Mouse (Mus musculus) urinary bladder, adult 18-20 months (tissue): ENCODE data around the gene Xdh.

ENCODE experiments used
- DNase-seq, 2 experiments: peaks; one replicate each; pipeline ENCODE4 v3.0.0; 2022; ENCODE audit warnings: low spot score in 2 of 2, mixed read lengths in 2 of 2

Xdh gene

GRCm38 (mm10) chr17:73950062-73950735 lies at the start of gene Xdh:
Xdh (minus strand) TSS chr17:73950196.
- peak; percentile 21 to 78 for DNase-seq

- DNase-seq, result no peak
Measured at GRCm38 (mm10) chr17:73995907-73996645, 46.1 kb upstream of the Xdh start.

DNA sequence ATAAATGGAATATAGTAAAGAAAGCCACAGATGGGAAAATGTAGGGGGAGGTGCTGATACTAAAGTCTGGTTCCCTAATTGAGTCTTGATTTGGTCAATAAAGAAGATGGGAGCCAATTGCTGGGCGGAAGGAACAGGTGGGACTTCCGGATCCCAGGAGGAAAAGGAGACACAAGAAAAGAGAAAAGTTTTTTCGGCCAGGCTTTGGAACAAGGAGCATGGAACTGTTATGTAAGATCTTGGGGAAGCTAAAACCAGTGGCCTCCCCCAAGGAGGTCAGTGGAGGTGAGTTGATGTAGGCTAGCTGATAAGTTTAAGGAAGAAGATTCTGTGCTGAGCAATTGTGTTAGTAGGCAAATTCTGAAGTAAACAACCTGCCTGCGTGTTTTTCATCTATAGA lies 41.3 kb upstream of the Xdh start:
- no peak for DNase-seq

DNA sequence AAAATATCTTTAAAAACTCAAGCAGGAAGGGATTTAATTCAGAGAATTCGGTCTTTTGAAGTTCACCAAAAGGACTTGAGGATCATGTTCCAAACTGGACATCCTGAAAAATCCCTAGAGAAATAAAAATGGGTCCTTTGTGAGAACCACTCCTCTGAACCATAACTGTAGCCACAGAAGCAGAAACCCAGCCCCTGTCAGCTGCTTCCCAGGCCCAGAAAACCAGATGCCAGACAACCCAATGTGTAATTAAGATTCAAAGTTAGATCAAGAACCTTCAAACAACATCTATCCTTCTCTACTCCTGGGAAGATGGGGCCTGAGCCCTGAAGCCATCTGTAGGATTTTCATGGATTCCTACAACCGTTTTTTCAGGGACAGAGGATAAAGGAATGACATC lies 36.6 kb upstream of the Xdh start:
- DNase-seq, result no peak

DNA sequence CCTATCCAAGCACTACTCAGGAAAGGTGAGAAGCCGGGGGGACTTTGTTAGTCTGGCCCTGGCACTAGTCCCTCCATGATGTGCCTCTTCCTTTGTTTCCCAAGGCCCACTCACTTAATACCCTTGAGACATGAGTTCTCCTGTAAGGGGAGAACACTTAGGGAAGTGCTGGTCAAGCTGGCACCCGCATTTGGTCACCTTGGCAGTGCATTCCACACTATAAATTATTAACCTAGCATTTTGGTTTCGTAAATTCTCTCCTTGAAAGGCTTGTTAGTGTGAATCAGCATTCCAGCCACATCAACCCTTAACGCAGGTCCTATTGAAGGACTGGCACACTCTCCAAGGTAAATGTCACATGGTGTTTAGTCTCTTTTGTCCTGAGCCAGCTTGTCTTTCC lies 35.9 kb upstream of the Xdh start:
- DNase-seq, result no peak

DNA sequence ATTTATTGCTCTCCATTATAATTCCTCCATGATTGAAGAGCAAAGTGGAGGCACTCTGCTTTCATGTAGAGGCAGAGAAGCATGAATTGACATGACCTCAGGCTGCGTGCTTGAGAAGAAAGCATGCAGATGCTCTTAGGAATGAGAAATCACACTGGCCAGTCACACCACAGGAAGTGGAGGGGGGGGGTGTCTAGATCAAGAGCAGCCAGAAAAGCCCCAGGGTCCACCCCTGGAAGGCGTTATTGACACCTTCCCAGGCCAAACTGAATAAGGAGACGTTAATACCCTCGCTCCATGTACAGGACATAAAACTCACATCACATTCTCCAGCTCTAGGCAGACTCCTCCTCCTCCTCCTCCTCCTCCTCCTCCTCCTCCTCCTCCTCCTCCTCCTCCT lies 34.5 kb upstream of the Xdh start:
- DNase-seq, result no peak

- DNase-seq, result no peak
Measured at GRCm38 (mm10) chr17:73982871-73983270, 32.9 kb upstream of the Xdh start.

DNA sequence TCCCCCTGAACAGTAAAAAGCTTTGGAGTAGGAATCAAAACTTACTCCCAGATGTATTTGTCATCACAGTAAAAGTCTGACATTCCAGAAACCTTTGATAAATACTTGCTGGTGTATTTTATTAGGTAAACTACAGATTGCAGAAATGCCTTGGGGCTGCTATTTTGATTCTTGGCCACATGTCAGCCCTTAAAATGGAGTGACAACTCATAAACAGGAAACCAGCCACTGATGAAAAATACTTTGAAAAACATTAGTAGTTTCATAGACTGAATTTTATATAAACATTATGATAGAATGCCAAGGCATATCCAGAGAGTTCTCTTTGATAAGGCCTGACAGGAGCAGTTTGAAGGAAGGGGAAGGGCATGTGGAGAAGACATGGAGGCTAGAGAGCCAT lies 26.1 kb upstream of the Xdh start:
- no peak for DNase-seq

DNA sequence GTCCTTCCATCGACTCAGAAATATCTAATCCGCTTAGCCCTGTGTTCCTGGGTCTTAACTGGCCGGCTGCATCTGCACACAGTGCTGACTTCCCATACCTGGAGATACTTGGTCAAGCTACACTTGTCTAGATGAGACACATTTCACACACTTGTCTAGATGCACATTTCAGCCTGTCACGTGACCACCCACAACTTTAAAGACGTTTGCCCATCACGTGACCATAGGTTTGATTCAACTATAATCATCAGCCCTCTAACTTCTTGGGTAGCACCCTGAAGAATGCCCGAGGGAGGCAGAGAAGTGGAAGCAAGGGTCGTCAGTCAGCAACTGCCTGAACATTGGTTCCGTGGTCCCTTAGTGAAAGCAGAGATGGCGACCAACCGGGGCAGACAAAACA lies 22.7 kb upstream of the Xdh start:
- DNase-seq, result no peak

GRCm38 (mm10) chr17:73971291-73971690 lies 21.3 kb upstream of the Xdh start:
- no peak for DNase-seq

- DNase-seq, result peak in 1 of 2 experiments; percentile 67
Measured at GRCm38 (mm10) chr17:73970361-73971027, 20.5 kb upstream of the Xdh start.

DNA sequence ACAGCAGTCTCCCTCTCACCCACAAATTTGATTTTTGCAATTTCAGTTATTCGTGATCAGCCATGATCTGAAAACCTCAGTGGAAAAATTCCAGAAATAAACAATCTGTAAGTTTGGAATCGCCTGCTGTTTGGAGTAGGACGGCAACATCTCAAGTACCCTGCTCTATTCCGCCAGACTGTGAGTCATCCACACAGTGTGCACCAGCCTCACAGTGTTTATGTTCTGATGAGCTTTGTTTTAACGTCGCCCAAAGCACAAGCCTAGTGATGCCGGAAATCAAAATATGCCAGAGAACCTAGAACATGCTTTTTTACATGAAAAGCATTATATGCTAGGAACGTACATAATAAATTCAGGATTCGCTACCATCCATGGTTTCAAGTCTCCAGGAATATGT lies 14.9 kb upstream of the Xdh start:
- DNase-seq, result no peak

GRCm38 (mm10) chr17:73962628-73963043 lies 12.6 kb upstream of the Xdh start:
- DNase-seq, result no peak

- no peak for DNase-seq
Measured at GRCm38 (mm10) chr17:73961801-73962403, 11.9 kb upstream of the Xdh start.

GRCm38 (mm10) chr17:73960745-73961144 lies 10.7 kb upstream of the Xdh start:
- no peak for DNase-seq

DNA sequence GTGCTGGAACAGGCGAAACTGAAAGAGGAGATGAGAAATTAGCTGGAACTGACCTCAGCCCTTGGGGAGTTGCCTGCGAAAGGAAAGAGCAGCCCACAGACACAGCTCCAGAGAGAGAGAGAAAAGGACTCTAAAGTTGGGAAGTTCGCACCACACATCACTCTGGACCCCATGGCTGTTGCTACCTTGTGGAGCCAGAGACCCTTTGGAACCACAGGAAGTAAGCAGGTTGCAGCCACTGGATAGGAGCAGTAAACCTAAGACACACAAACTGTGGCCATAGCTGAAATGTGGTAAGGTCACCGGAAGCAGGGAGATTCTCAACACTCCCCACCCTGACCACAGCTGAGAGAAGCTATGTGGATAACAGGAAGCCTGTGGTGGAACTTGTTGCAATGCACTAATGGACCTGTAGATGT lies 2.1 kb upstream of the Xdh start:
- no peak for DNase-seq

DNA sequence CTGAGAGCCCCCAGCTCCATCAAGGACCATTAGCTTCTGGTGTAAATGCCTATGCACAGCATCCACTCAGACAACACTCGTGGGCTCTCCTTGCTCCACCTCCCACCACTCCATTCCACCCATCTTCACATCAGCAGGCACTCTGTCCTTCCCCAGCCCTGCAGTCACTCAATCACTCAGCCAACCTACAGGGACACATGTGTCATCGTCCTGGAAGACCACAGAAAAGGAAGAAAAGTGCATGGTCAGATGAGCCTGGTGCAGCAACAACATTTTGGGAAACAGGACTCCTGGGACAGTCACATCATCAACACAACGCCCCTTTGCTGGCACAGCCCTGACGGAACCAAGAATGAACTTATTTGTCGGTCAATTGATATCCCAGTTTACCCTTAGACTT lies 974 bp upstream of the Xdh start:
- no peak for DNase-seq

DNA sequence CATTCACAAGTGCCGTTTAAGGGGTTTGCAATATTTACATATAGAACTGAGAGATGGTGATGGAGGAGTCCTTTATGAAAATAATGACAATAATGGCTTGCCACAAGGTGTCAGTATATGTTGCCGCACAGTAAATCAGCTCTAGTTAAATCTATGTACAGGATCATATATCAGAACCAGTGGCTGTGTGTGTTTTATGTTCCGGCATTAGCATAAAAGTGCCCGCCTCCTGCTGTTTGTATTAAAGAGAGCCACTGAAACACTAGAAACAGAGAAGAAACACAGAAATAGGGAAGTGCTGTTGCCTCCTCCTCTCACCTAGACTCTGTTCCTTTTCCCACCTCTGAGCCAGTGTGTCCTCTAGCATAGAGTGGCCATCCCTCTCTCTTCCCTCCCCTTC lies 498 bp downstream of the Xdh start:
- DNase-seq, result no peak

- no peak for DNase-seq
Measured at GRCm38 (mm10) chr17:73948801-73949200, 1.2 kb downstream of the Xdh start.

GRCm38 (mm10) chr17:73948039-73948438 lies 2.0 kb downstream of the Xdh start:
- DNase-seq, result peak in 1 of 2 experiments; percentile 57

GRCm38 (mm10) chr17:73946856-73947255 lies 3.1 kb downstream of the Xdh start:
- no peak for DNase-seq

DNA sequence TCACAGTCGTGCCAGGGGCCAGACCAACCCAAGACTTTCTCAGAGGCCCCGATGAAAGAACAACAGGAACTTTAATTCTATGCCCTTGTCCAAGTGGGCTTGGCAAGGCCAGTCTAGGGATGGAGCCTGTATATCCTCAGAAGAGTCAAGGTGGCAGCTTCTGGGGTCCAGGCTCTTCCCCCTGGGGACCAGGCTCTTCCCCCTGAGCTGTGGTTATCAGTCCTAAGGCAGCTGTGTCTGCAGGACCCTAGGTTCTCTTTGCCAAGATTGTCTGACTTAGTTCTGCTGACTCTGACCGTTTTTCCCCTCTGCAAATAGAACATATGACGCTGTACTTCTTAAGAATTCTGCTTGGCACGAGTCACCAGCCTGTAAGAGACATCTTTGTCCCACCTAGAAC lies 5.3 kb downstream of the Xdh start:
- no peak for DNase-seq
